In the genomic region with DNA sequence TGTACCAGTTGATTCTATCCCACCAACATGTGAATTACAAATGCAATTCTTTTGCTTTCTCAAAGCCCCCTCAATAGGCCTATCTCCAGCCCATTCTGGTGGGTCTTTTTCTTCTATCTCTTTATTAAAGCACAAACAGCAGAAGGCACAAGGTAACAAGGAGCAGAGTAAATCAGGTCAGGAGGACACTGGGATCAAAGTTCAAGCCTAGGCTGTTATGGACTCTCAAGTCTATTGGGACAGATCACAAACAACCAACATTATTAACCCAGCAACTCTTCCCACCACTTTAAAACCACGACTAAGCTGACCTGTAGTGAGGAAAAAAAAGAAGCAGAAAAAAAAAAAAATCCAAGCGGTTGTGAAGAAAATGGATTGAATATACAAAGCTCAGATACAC, we compare ENCODE assay signal across 8 mouse cellular contexts. TPM values are rescaled to one million over a fixed set of nuclear protein-coding genes. Genes with fewer than 3 reads are reported as not detected.
DNase-seq lines count a peak whose midpoint lies in the region; ATAC-seq lines count a peak whose summit lies in the region.

No protein-coding gene starts in this region.

- no peaks in the 10 kb centered on the region for H3K27me3 ChIP-seq in embryonic facial prominence, embryonic 11.5 days (ENCODE audit: control insufficient read depth, insufficient read depth, low read length)
- no peaks in the 10 kb centered on the region for H3K27me3 ChIP-seq in intestine, embryonic 15.5 days (replicated peaks)
- H3K27me3 ChIP-seq in midbrain, embryonic 14.5 days (ENCODE audit: control insufficient read depth, insufficient read depth, low read length), result no peaks in the 10 kb centered on the region

- H3K27ac ChIP-seq in embryonic facial prominence, embryonic 11.5 days (replicated peaks; ENCODE audit: low read depth, low read length), result no peak overlapping the region
- H3K27ac ChIP-seq in intestine, embryonic 15.5 days, result no peak overlapping the region
- no peak overlapping the region for H3K27ac ChIP-seq in midbrain, embryonic 14.5 days (replicated peaks; ENCODE audit: low read depth, low read length)

- H3K36me3 ChIP-seq in embryonic facial prominence, embryonic 11.5 days (replicated peaks; ENCODE audit: control insufficient read depth, insufficient read depth, low read depth, low read length), result no peaks in the 10 kb centered on the region
- no peaks in the 10 kb centered on the region for H3K36me3 ChIP-seq in intestine, embryonic 15.5 days
- peaks cover 10% of the 10 kb centered on the region for H3K36me3 ChIP-seq in midbrain, embryonic 14.5 days (ENCODE audit: control insufficient read depth, insufficient read depth, low read length)

- peak overlapping the region; percentile 42 for H3K4me2 ChIP-seq in embryonic facial prominence, embryonic 11.5 days (ENCODE audit: low read depth, low read length)
- peak overlapping the region; percentile 52 for H3K4me2 ChIP-seq in intestine, embryonic 15.5 days (replicated peaks)
- peak overlapping the region; percentile 64 for H3K4me2 ChIP-seq in midbrain, embryonic 14.5 days (ENCODE audit: low read length)

- H3K4me3 ChIP-seq in embryonic facial prominence, embryonic 11.5 days (ENCODE audit: low read depth, low read length), result no peak overlapping the region
- H3K4me3 ChIP-seq in intestine, embryonic 15.5 days (replicated peaks), result peak overlapping the region; percentile 51
- H3K4me3 ChIP-seq in midbrain, embryonic 14.5 days (replicated peaks; ENCODE audit: low read depth, low read length), result peak overlapping the region; percentile 51; the same call in 1 of the 2 replicates

- DNase-seq in kidney, adult 9 months, result peak; percentile 55
- no peak for DNase-seq in kidney, postnatal 10 days
- DNase-seq in embryonic facial prominence, embryonic 11.5 days (ENCODE audit: low spot score), result no peak
- DNase-seq in midbrain, embryonic 14.5 days, result no peak
- no peak for DNase-seq in embryo, embryonic 10.5 days (ENCODE audit: low spot score)
- DNase-seq in frontal cortex, postnatal 36 days (ENCODE audit: low spot score in 2 of 2), result no peak
- no peak for DNase-seq in urinary bladder, postnatal 14 days (ENCODE audit: low spot score)

- no peak for ATAC-seq in embryonic facial prominence, embryonic 11.5 days (replicated peaks; ENCODE audit: insufficient number of reproducible peaks, low FRiP score, low TSS enrichment, low read depth)
- no peak for ATAC-seq in intestine, embryonic 15.5 days
- ATAC-seq in midbrain, embryonic 14.5 days (ENCODE audit: low FRiP score, low TSS enrichment), result no peak

- WGBS in embryonic facial prominence, embryonic 11.5 days, result 34% methylated on average over 2 of the region's 2 CpGs
- 19% methylated on average over 2 of the region's 2 CpGs for WGBS in intestine, embryonic 15.5 days
- WGBS in midbrain, embryonic 14.5 days, result 36% methylated on average over 2 of the region's 2 CpGs

- H3K4me1 ChIP-seq in embryonic facial prominence, embryonic 11.5 days (ENCODE audit: control insufficient read depth, insufficient read depth, low read length), result no peaks in the 10 kb centered on the region
- H3K4me1 ChIP-seq in intestine, embryonic 15.5 days (replicated peaks), result no peaks in the 10 kb centered on the region
- no peaks in the 10 kb centered on the region for H3K4me1 ChIP-seq in midbrain, embryonic 14.5 days (ENCODE audit: control insufficient read depth, insufficient read depth, low read length)

- H3K9ac ChIP-seq in embryonic facial prominence, embryonic 11.5 days (replicated peaks; ENCODE audit: low read length), result no peak overlapping the region
- no peak overlapping the region for H3K9ac ChIP-seq in intestine, embryonic 15.5 days
- H3K9ac ChIP-seq in midbrain, embryonic 14.5 days (replicated peaks; ENCODE audit: low read length), result no peak overlapping the region

- no peaks in the 10 kb centered on the region for H3K9me3 ChIP-seq in embryonic facial prominence, embryonic 11.5 days (replicated peaks; ENCODE audit: control insufficient read depth, low read length)
- H3K9me3 ChIP-seq in intestine, embryonic 15.5 days, result no peaks in the 10 kb centered on the region
- H3K9me3 ChIP-seq in midbrain, embryonic 14.5 days (ENCODE audit: control insufficient read depth, low read length), result no peaks in the 10 kb centered on the region

RNA-seq across cellular contexts. Expression of gene Lamp2, which starts 1.4 kb away (rescaled TPM):
- 107 and 115 TPM in 2 replicates for polyA plus RNA-seq in embryonic facial prominence, embryonic 11.5 days (2014; fragmentation: Nextera tagmentation; extraction: Ambion mirVana)
- polyA plus RNA-seq in intestine, embryonic 15.5 days (2015; fragmentation: Nextera tagmentation; extraction: Ambion mirVana), result 149 and 158 TPM in 2 replicates
- polyA plus RNA-seq in midbrain, embryonic 14.5 days (2014; fragmentation: Nextera tagmentation; extraction: Ambion mirVana), result 42.4 and 74.1 TPM in 2 replicates
